Mouse (Mus musculus) lung, adult 2 months (tissue): ENCODE data around the gene Siglece.

Experiments
- CTCF ChIP-seq: fragments of 200-500 bp; IDR thresholded peaks from 2 replicates; pipeline ENCODE4 v1.5.1; 2011; ENCODE audit warnings: mild to moderate bottlenecking, low read length, control low read depth; ENCODE audit not compliant: insufficient read depth
- POLR2A ChIP-seq: fragments of 200-500 bp; IDR thresholded peaks from 2 replicates; pipeline ENCODE4 v1.6.1; 2011; ENCODE audit warnings: low read depth, mild to moderate bottlenecking, control low read depth, low read length, borderline replicate concordance; ENCODE audit errors: extremely low read depth

GRCm38 (mm10) chr7:43637118-43637517 lies 22.8 kb downstream of the Siglece start:
- TF ChIP-seq POLR2A = no peak
- TF ChIP-seq CTCF = no peak
